Mouse (Mus musculus): ENCODE data around the gene Otub2.

The Otub2 gene

DNA sequence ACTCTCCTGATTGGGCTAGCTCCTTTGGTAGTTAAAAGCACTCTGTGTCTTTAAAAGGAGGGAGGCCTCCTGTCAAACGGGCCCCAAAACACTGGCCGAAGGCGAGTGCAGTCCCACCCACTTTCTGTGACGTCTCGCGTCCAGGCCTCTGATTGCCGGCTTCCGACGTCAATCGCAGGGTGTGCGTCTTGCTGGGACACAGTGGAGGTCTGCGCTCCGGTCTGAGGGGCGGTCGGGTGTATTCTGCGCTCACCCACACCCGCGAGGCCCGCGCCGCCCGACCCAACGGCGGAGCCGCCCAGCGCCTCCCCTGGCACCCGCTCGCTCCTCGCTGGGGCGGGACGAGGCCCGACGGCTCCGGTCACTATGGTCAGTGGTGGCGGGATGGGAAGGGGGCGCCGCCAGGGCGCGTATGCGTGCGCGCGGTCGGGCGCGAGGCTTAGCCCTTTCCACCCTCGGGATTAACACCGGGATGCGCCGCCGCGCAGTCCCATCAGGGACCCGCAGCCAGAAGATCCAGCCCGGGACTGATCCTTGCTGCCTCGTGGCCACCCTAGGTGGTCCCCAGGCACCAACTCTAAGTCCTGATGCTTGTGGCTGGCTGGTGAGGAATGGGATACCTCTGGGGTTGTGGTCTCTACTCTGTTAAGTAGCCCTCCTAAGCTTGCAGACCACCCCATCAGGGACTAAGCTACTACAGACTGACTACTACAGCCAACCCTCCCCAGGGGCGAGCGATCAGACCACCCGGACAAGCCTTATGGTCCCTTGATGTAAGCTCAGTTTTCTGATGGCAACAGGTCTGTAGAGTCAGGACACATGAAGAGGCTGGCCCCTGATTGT is at the start of gene Otub2:
Gene Otub2 (plus strand): TSS at position 178 of the 843 bp plus-strand sequence.
- peak; percentile 98 for DNase-seq

- DNase-seq, result peak; percentile 54
Measured at GRCm38 (mm10) chr12:103341212-103341611, 47.3 kb upstream of the Otub2 start.

GRCm38 (mm10) chr12:103343456-103343855 is 45.0 kb upstream of the Otub2 start:
- peak; percentile 84 for DNase-seq

DNA sequence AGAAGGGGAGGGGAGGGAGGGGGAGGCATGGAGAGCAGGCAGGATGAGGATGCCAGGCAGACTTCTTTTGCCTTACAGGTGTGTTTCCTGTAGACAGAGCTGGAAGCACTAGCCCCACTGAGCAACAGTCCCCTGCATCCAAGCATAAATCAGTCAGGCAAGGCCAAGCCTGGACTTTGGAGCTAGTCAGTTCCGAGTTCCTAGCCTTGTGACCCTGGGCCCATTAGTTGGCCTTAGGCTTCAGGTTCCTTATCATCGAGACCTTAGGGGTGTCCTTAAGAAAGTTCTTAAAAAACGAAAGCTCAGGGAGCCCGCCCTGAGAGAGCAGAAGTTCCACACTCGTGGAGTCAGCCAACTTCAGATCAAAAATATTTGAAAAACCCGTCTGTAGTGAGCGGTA is 43.5 kb upstream of the Otub2 start:
- DNase-seq, result no peak

DNA sequence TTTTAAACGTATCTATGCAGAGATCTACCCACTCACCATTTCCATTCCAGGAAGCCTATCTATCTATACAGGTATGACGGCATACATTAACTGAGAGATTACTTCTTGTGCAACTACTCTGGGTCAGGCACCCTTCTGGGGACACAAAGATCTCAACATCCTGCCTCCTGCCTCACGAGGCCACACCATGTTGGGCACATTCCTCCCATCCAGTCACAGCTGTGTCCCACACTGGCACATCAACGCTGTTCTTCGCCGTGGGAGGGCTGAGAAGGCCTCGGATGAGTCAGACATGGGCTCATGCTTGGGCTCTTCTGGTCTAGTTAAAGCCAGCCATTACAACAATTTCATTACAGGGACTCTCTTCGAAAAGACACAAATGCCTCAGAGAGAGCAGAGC is 41.5 kb upstream of the Otub2 start:
- no peak for DNase-seq

GRCm38 (mm10) chr12:103347406-103347805 is 41.1 kb upstream of the Otub2 start:
- no peak for DNase-seq

GRCm38 (mm10) chr12:103348506-103348905 is 40.0 kb upstream of the Otub2 start:
- peak; percentile 63 for DNase-seq

- no peak for DNase-seq
Measured at GRCm38 (mm10) chr12:103352735-103353134, 35.7 kb upstream of the Otub2 start.

GRCm38 (mm10) chr12:103353538-103353937 is 34.9 kb upstream of the Otub2 start:
- DNase-seq, result no peak

DNA sequence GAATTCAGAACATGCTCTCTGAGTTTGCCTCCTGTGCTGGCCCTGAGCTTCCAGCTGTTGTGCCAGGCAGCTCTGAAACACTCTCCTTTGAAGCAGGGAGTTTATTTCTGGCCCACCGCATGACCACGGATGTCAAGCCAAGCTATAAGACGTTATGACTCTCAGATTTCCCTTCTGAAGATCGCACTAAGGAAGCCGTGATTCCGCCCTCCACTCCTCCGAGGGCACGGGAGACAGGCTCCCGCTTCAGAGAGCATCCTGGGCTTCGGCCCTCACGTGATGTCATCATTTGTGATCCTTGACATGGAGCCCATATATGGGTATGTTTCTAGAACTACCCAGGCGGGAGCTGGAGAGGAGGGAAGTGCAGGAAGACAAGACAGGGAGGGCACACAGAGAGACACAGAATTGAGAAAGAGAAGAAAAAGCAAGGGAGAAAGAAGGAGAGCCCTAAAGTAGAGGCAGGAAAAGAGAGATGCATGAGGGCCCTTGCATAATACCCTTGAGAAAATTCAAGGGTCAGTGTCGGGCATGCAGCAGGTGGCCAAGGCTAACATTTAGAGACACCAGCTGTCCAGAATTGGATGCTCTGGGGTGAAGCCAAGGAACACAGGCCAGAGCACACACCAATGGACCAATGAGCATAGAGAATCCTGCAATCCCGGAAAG is 32.6 kb upstream of the Otub2 start, which contains the start of gene Asb2:
Gene Asb2 (minus strand): TSS at position 256 of the 669 bp plus-strand sequence.
- no peak for DNase-seq

- no peak for DNase-seq
Measured at GRCm38 (mm10) chr12:103356415-103356748, 32.1 kb upstream of the Otub2 start.

DNA sequence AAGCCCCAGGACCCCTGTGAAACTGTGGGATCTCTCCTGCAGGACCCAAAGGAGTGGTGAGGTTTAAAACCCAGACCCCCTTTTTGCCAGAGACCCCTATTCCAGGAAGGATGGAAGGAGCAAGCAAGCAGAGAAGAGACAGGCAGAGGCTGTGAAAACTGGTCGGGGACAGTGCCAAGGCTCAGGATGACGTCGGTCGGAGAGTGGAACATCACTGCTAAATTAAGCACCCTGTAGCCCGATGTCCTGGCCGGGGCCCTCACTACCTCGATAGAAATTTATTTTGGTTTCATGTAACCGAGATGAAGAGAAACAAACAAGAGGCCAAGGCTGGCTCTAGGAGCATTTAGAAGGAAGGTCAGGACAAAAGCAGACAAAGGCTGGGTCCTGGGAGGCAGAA is 30.3 kb upstream of the Otub2 start:
- no peak for DNase-seq

DNA sequence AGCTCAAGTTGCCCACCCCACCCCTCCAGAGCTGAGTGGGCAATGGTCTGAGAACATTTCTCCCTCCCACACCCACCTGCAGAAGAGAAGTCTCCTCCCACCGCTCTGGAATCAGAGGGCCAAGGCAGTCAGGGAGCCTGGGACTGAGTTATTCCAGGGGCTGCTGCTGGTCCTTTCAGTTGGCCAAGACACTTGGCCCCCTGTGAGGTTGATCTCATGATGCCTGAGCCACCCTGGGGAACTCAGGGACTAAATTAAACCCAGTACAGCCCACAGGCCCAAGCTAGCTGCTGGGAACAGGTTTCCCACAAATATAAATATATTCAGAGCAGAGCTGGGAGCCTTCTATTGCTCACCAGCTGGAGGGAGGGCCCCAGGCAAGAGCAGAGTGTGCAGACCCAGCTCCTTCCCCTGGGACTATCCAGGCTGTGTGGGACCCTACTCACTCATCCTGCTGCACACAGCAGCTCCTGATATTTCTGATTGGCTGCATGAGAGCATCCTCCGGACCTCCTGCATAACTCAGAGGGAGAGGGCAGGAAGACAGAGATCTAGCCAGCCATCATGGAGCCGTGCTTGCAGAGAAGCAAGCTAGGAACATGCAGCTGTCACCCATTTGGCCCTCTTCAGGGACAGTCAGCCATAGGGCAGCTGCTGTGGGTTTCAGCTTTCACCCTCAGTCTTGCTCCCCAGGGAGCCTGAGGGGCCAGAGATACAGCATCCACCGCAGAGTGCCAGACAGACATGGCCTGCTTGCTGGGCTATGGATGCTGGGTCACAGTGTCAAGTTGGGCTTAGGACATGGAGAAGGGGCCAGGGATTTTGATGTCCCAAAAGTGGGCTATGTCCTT is 29.3 kb upstream of the Otub2 start:
- no peak for DNase-seq

DNA sequence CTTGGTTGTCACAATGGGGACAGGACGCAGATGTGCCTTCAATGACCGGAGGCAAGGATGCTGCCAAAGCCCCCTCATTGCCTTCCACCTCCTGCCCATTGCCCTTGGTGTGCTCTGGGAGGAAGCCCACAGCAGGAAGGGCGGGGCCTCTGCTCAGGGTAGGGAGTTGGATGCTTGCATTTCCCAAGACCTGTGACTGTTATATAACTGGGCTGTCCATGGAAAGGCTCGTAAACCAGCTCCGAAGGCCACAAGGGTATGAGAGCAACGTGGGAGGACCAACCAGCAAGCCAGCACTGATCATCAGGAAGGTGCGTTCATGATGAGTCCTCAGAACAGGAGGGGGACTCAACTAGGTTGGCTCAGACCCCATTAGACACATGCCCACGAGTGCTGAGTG is 27.7 kb upstream of the Otub2 start:
- DNase-seq, result no peak

DNA sequence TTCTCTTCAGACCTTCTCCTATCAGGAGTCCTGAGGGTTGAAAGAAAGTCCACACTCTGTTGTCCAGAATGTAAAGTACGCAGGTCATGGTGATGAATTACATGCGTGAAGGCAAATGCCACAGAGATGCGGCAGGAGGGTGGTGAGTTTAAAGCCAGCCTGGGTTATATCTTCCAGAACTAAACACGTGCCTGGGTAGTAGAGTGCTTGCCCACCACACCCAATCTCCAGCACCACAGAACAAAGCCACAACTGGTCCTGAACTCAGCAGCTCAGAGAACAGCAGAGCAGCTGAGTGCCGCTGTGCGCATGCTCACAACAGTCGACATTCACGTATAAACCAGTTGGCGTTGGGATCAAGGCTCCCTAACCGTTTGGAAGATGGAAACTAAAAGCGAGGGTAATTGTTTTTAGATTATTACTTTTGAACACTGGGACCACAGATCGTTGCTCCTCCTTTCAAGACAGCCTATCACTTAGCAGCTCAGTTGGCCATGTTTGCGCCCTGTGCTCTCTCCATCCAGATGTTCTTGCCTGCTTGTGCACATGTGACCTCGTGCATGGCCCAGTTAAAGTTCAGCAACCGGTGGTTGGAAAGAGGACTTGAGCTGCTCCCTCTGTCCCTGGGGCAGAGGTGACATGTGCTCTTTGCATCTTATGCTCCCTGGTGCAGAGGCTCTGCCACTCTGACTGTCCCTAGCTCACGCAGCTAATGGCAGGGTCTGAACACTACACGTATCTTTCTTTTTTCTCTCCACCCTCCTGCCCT is 26.8 kb upstream of the Otub2 start:
- no peak for DNase-seq

DNA sequence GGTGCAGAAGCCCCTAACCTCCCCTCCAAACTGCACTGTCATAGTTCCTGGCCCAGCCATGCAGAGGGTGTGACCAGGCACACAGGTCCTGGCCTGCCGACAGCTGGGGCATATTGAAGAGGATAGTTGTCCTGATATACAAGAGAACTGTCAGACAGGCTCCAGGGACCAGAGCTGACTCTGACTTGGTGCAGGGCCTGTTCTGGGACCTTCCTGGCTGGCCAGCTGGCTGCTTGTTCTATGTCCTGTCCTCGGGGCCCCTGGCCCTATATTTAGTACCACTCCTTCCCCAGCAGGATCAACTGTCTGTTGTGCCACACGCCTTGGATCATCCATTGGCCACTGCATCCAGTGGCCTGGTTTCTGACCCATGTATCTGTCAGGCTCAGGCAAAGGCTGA is 26.1 kb upstream of the Otub2 start:
- no peak for DNase-seq

DNA sequence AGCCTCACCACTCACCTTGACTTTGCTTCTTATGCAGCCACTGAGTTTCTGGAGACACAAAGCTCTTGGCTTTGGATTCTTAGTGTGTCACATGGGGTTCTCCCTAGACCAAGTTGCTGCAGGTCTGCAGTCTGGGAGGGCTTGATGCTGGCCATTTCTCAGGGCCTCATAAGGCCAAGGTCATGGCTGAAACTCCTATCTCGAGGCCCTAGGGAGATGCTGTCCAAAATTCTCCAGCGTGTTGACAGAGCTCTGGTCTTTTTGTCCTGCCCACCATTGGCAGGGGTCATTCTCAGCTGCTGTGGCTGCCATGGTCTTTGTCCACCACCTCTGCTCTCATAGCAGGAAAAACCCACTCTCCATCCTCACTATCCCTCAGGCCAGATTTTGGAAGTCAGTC is 21.3 kb upstream of the Otub2 start:
- DNase-seq, result no peak

DNA sequence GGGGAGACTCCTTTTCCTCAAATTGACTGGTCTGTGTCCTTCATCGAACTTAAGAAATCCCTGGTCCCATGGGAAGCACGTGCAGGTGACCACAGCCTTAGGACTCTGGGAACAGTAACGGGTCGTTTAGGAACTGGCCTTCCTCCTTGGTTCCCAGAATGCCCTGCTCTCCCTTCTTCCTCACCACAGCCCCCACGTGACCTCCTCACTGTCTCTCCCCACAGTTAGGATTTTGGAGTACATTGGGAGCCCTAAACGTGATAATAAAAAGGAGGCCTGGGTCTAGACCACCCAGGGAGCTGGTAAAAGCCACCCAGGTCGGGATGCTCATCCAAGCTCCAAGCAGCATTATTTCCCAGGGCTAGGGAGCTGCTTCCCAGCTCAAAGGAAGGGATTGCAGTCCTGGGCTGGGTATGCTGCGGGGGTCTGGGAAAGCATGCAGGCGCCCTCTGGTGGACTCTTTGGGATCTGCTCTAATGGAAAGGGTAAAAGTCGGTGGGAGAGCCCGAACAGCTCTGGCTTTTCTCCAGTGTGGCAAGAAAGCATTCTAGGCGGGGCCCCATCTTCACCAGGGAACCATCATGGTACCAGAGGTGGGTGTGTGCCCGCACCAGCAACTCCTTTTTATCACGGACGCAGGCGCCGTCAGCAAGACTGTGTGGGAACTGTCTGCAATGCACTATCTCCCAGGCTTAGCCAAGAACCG is 20.7 kb upstream of the Otub2 start:
- peak; percentile 63 for DNase-seq

DNA sequence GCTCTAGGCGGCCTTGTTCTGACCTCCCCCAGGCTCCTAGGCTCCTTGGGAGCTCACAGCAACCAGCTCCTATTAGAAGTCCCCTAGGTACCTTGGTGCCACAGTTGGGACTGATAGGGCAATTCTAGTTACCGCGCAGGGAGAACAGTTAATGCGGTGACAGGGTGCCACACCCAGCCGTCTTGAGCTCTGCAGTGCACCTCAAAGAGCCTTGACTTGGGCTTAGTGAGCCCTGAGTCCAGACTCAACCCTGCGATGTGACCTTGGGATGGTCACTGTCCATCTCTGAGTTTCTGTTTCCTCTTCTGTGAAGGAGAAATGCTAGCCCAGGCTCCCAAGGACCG is 20.2 kb upstream of the Otub2 start:
- DNase-seq, result no peak

DNA sequence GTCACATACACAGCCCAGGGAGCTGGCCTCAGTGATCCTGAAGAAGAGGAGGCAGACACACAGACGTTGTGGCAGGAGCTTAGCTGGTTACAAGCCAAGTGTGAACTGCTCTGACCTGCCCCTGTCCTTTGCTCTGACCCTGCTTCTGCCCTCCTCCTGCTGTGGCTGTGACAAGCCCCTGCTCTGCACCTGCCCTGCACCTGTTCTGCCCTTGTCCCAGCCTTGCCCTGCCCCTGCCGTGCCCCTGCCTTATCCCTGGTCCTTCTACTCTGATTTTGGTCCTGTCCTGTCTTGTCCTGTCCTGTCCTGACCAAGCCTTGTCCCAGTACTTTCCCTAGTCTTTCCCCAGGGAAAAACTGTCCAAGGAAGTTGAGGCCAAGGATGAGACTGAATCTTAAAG is 19.7 kb upstream of the Otub2 start:
- no peak for DNase-seq

- no peak for DNase-seq
Measured at GRCm38 (mm10) chr12:103370861-103371260, 17.6 kb upstream of the Otub2 start.

DNA sequence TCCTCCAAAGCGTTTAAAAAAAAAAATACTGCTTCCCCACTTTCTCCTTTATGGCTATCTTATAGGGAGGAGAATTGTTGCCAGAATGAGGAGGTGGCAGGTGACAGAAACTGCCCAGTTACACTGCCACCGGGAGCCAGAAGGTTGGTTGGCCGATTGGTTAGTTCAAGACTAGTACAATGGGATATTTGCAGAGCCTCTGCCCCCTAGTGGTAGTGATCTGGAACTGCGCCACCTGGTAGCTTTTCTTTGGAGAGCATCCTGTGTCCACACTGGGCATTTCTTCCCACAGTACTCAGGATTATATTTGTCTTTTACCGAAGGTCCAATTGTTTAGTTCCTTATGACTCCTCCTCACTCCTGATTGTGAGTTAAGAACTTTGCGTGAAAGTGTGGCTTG is 16.8 kb upstream of the Otub2 start:
- no peak for DNase-seq

Measured in layer of hippocampus, adult 9-11 months (tissue).